Mouse (Mus musculus): ENCODE measurements around the gene Fnbp1l.

DNA sequence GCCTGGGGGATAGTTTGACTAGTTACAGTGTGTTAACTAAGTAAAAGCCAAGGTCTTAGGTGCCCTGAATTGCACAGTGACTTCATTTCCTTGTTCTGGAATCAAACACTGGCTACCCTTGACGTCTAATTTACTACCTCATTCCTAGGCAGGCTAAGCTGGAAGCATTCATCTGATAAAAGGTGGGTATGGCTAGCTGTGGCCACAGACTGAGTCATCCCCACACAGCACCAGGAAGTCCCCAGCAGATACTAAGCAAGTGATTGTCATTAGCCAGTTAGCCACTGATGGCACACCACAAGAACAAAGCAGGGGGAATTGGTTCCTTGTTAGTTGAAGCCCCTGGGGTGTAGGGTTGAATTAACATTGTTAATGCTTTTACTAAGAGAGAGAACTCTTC, 98.2 kb downstream of the Fnbp1l start:
- TF ChIP-seq CTCF (IDR thresholded peaks at IDR 0.05; ENCODE audit: low read depth): no peak
- no peak for TF ChIP-seq EP300 (IDR thresholded peaks at IDR 0.05; ENCODE audit: low read depth)
